Mouse (Mus musculus): ENCODE measurements around the gene Atxn7.

- TF ChIP-seq CTCF (IDR thresholded peaks at IDR 0.05; ENCODE audit: borderline replicate concordance, insufficient read depth, low read depth, low read length) (no peak), POLR2A (IDR thresholded peaks at IDR 0.05; ENCODE audit: borderline replicate concordance, insufficient read depth, low read length) (no peak)
These were observed 143.7 kb downstream of the Atxn7 start for GRCm38 (mm10) chr14:14104930-14105318.
